Mouse (Mus musculus) heart, postnatal 10 days (tissue): Measurements from ENCODE around the gene Prpf40b. TPM values are rescaled to one million over a fixed set of nuclear protein-coding genes. Genes with fewer than 3 reads are reported as not detected.

ENCODE experiments used
- DNase-seq, 2 experiments: peaks; one replicate each; pipeline ENCODE4 v3.0.0; 2021
- intact Hi-C: fragments of 180-260 bp; cut with DNase I; formaldehyde crosslinking; loops from one replicate; pipeline ENCODE4 v1.15.1; 2025
- total RNA-seq, 2 experiments: library from RNA; stranded (reverse); gene quantifications; 2 replicates each; pipeline ENCODE4 v1.2.3; 2021

The Prpf40b gene
- total RNA-seq, 2 experiments from 2014 or later = 30.5 to 38.7 TPM

GRCm38 (mm10) chr15:99330324-99330723, 35.4 kb downstream of the Prpf40b start:
- intact Hi-C loops = no loop called here
- DNase-seq = no peak

GRCm38 (mm10) chr15:99331341-99331740, 36.5 kb downstream of the Prpf40b start:
- intact Hi-C loops = no loop called here
- DNase-seq = no peak

- no peak for DNase-seq
- intact Hi-C loops = loop anchor here (2.0 kb wide), 1 partner anchor 39 kb away; the partner anchor contains the start of gene Fmnl3
These were observed 37.2 kb downstream of the Prpf40b start for GRCm38 (mm10) chr15:99332111-99332510.

GRCm38 (mm10) chr15:99332921-99333675, 38.2 kb downstream of the Prpf40b start:
- intact Hi-C loops = loop anchor here (1.0 to 2.0 kb wide), 2 partner anchors 16 to 38 kb away; partner anchors contain the start of gene Fmnl3
- peak; percentile 91 to 92 for DNase-seq

GRCm38 (mm10) chr15:99333676-99334065, 38.8 kb downstream of the Prpf40b start:
- intact Hi-C loops = loop anchor here (1.0 to 2.0 kb wide), 2 partner anchors 16 to 37 kb away; partner anchors contain the start of gene Fmnl3
- DNase-seq = peak; percentile 78 to 79

- no peak for DNase-seq
- intact Hi-C loops = no loop called here
These were observed 39.6 kb downstream of the Prpf40b start for GRCm38 (mm10) chr15:99334500-99334899.

- intact Hi-C loops = no loop called here
These were observed 41.0 kb downstream of the Prpf40b start for GRCm38 (mm10) chr15:99335801-99336320.

GRCm38 (mm10) chr15:99338916-99339315, 44.0 kb downstream of the Prpf40b start:
- intact Hi-C loops = no loop called here

More at GRCm38 (mm10) chr15:99335801-99336320, 41.0 kb downstream of the Prpf40b start:
- no peak for DNase-seq

GRCm38 (mm10) chr15:99339669-99340068, 44.8 kb downstream of the Prpf40b start:
- no peak for DNase-seq
- intact Hi-C loops = no loop called here

More at GRCm38 (mm10) chr15:99338916-99339315, 44.0 kb downstream of the Prpf40b start:
- no peak for DNase-seq

- DNase-seq = no peak
- intact Hi-C loops = no loop called here
These were observed 46.2 kb downstream of the Prpf40b start for GRCm38 (mm10) chr15:99341102-99341501.

GRCm38 (mm10) chr15:99342194-99342981, 47.5 kb downstream of the Prpf40b start:
- intact Hi-C loops = no loop called here
- no peak for DNase-seq

GRCm38 (mm10) chr15:99343414-99344147, 48.7 kb downstream of the Prpf40b start:
- intact Hi-C loops = no loop called here
- DNase-seq = peak; percentile 83 to 85

GRCm38 (mm10) chr15:99344148-99344870, 49.4 kb downstream of the Prpf40b start:
- DNase-seq = peak; percentile 68 to 77
- intact Hi-C loops = no loop called here

GRCm38 (mm10) chr15:99344961-99345360, 50.1 kb downstream of the Prpf40b start:
- no peak for DNase-seq

GRCm38 (mm10) chr15:99351610-99352009, 56.7 kb downstream of the Prpf40b start:
- no peak for DNase-seq

More at GRCm38 (mm10) chr15:99344961-99345360, 50.1 kb downstream of the Prpf40b start:
- intact Hi-C loops = no loop called here

GRCm38 (mm10) chr15:99352306-99352705, 57.4 kb downstream of the Prpf40b start:
- DNase-seq = no peak
- intact Hi-C loops = no loop called here

More at GRCm38 (mm10) chr15:99351610-99352009, 56.7 kb downstream of the Prpf40b start:
- intact Hi-C loops = no loop called here

- intact Hi-C loops = no loop called here
These were observed 60.8 kb downstream of the Prpf40b start for GRCm38 (mm10) chr15:99355660-99356059.

GRCm38 (mm10) chr15:99356462-99356861, 61.6 kb downstream of the Prpf40b start:
- DNase-seq = no peak
- intact Hi-C loops = no loop called here

More at GRCm38 (mm10) chr15:99355660-99356059, 60.8 kb downstream of the Prpf40b start:
- DNase-seq = peak in 1 of 2 experiments; percentile 24

- no peak for DNase-seq
- intact Hi-C loops = no loop called here
These were observed 64.1 kb downstream of the Prpf40b start for GRCm38 (mm10) chr15:99358952-99359351.
